Mouse (Mus musculus): ENCODE data around the gene Osbpl7.

- TF ChIP-seq MYOD1 (IDR thresholded peaks at IDR 0.05; ENCODE audit: control insufficient read depth in 1 of 3, insufficient read length in 2 of 3, low read depth in 2 of 3) (no peak), REST (IDR thresholded peaks at IDR 0.05; ENCODE audit: insufficient read depth, insufficient read length) (no peak), E2F4 (IDR thresholded peaks at IDR 0.05; ENCODE audit: insufficient read depth) (no peak), POLR2A (IDR thresholded peaks at IDR 0.05; ENCODE audit: insufficient read length, low read depth) (no peak), MAX (IDR thresholded peaks at IDR 0.05; ENCODE audit: low read depth) (no peak), TCF12 (IDR thresholded peaks at IDR 0.05; ENCODE audit: insufficient read depth, poor library complexity, severe bottlenecking) (no peak), POLR2AphosphoS2 (IDR thresholded peaks at IDR 0.05; ENCODE audit: insufficient read length, low read depth) (no peak), SRF (IDR thresholded peaks at IDR 0.05; ENCODE audit: control insufficient read depth, insufficient read length, low read depth) (no peak), USF1 (IDR thresholded peaks at IDR 0.05; ENCODE audit: low read depth) (no peak), CEBPB (IDR thresholded peaks at IDR 0.05; ENCODE audit: insufficient read depth, poor library complexity, severe bottlenecking) (no peak), TCF3 (IDR thresholded peaks at IDR 0.05; ENCODE audit: insufficient read length, low read depth) (no peak)
Observed at GRCm38 (mm10) chr11:97021121-97021765, 29.2 kb upstream of the Osbpl7 start.

All from myocyte (in vitro differentiated cells).